Mouse (Mus musculus) frontal cortex, adult 2 months (tissue): ENCODE measurements around the gene Bet1l. TPM values are rescaled to one million over a fixed set of nuclear protein-coding genes. Genes with fewer than 3 reads are reported as not detected.
"Not testable (repeated sequence)": the region's sequence is repeated elsewhere in the genome, so short reads cannot be mapped to it uniquely, and the experiment has no call there.

ENCODE experiments used
- DNase-seq, 2 experiments: peaks; one replicate each; pipeline ENCODE4 v3.0.0; 2022; ENCODE audit warnings: low spot score in 1 of 2; ENCODE audit errors: extremely low spot score in 1 of 2
- polyA plus RNA-seq: library from polyadenylated mRNA; depleted of rRNA; stranded (reverse); fragments of >200 nt; gene quantifications from 2 replicates; pipeline ENCODE4 v1.2.3, GENCODE M21; 2012; rRNA removed

The Bet1l gene
- 31.9 and 32.3 TPM in 2 replicates for polyA plus RNA-seq

- DNase-seq, result no peak
Observed at GRCm38 (mm10) chr7:140857550-140858505, at the start of gene Bet1l. Gene Bet1l (minus strand): TSS chr7:140857577.

- no peak for DNase-seq
Observed at GRCm38 (mm10) chr7:140907131-140907530, 49.8 kb upstream of the Bet1l start.

GRCm38 (mm10) chr7:140905642-140906081, 48.3 kb upstream of the Bet1l start:
- no peak for DNase-seq

GRCm38 (mm10) chr7:140903212-140903611, 45.8 kb upstream of the Bet1l start:
- peak in 1 of 2 experiments; percentile 82 for DNase-seq

- no peak for DNase-seq
Observed at GRCm38 (mm10) chr7:140902036-140902875, 44.9 kb upstream of the Bet1l start.

GRCm38 (mm10) chr7:140900220-140900619, 42.8 kb upstream of the Bet1l start, which contains the start of gene Cox8b:
Gene Cox8b (minus strand): TSS chr7:140900446.
- DNase-seq, result no peak

- no peak for DNase-seq
Observed at GRCm38 (mm10) chr7:140899121-140899520, 41.7 kb upstream of the Bet1l start.

- no peak for DNase-seq
Observed at GRCm38 (mm10) chr7:140897863-140898262, 40.5 kb upstream of the Bet1l start.

- DNase-seq, result no peak
Observed at GRCm38 (mm10) chr7:140894611-140895010, 37.2 kb upstream of the Bet1l start.

- DNase-seq, result no peak
Observed at GRCm38 (mm10) chr7:140894031-140894430, 36.7 kb upstream of the Bet1l start.

- DNase-seq, result not testable (repeated sequence)
Observed at GRCm38 (mm10) chr7:140890636-140891035, 33.3 kb upstream of the Bet1l start.

- DNase-seq, result no peak
Observed at GRCm38 (mm10) chr7:140882469-140882803, 25.1 kb upstream of the Bet1l start.

- DNase-seq, result peak; percentile 91 to 96
Observed at GRCm38 (mm10) chr7:140881696-140882468, 24.5 kb upstream of the Bet1l start, which contains the start of the genes Psmd13 and Sirt3. Gene Psmd13 (plus strand): TSS chr7:140881968. Gene Sirt3 (minus strand): TSS chr7:140882309.

GRCm38 (mm10) chr7:140880865-140881515, 23.6 kb upstream of the Bet1l start:
- peak in 1 of 2 experiments; percentile 22 for DNase-seq

- DNase-seq, result no peak
Observed at GRCm38 (mm10) chr7:140880419-140880818, 23.0 kb upstream of the Bet1l start.

GRCm38 (mm10) chr7:140879355-140879754, 22.0 kb upstream of the Bet1l start:
- no peak for DNase-seq

GRCm38 (mm10) chr7:140877364-140877763, 20.0 kb upstream of the Bet1l start:
- DNase-seq, result no peak

- no peak for DNase-seq
Observed at GRCm38 (mm10) chr7:140874224-140874623, 16.8 kb upstream of the Bet1l start.

GRCm38 (mm10) chr7:140864761-140865160, 7.4 kb upstream of the Bet1l start:
- DNase-seq, result no peak

- DNase-seq, result no peak
Observed at GRCm38 (mm10) chr7:140860728-140861127, 3.4 kb upstream of the Bet1l start.
